Mouse (Mus musculus): ENCODE results near the gene Dnah17. TPM values are rescaled to one million over a fixed set of nuclear protein-coding genes. Genes with fewer than 3 reads are reported as not detected.

Dnah17 gene
- polyA plus RNA-seq, 1 experiment from 2014 or later = 0.23 TPM

- ATAC-seq (ENCODE audit: low FRiP score, low read depth) = no peak
These were observed 155.9 kb downstream of the Dnah17 start for GRCm38 (mm10) chr11:117974327-117975125.

DNA sequence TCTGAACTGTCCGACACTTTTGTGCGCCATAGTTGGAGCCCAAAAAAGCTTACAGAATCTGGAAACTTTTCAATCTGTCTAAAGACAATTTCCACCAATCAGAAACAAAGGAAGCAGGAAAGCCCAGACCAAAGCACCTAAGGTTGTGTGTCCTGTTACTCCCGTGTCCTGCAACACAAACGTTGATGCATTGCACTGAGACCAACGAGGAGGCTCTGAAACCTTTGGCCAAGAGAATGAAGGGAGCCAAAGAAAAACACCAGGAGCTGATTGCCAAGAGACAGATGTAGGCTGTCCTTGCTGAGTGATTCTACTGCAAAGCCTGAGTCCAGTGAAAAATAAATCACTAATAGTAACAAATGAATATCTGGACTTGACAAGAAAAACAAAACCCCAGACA is 156.9 kb downstream of the Dnah17 start:
- peaks cover 31% of the 10 kb centered on the region for H3K4me1 ChIP-seq (replicated peaks)
- no peak overlapping the region for H3K27ac ChIP-seq (replicated peaks)
- no peak overlapping the region for H3K4me2 ChIP-seq
- no peaks in the 10 kb centered on the region for H3K36me3 ChIP-seq
- no peaks in the 10 kb centered on the region for H3K9me3 ChIP-seq
- ATAC-seq (ENCODE audit: low FRiP score, low read depth) = no peak
- WGBS = 45% methylated on average over 5 of the region's 5 CpGs
- no peak overlapping the region for H3K9ac ChIP-seq
- H3K4me3 ChIP-seq = no peak overlapping the region
- H3K27me3 ChIP-seq = no peaks in the 10 kb centered on the region

More at GRCm38 (mm10) chr11:117974327-117975125, 155.9 kb downstream of the Dnah17 start:
- Histone ChIP-seq H3K36me3 (no peaks in the 10 kb centered on the region), H3K9me3 (no peaks in the 10 kb centered on the region), H3K4me3 (no peak overlapping the region), H3K27ac (replicated peaks) (no peak overlapping the region), H3K4me1 (replicated peaks) (peaks cover 23% of the 10 kb centered on the region), H3K4me2 (no peak overlapping the region), H3K27me3 (no peaks in the 10 kb centered on the region), H3K9ac (no peak overlapping the region)
- 25% methylated on average over 14 of the region's 14 CpGs for WGBS

- 73% methylated on average over 11 of the region's 11 CpGs for whole genome bisulfite sequencing
These were observed 157.5 kb downstream of the Dnah17 start for GRCm38 (mm10) chr11:117972656-117973558.

More at GRCm38 (mm10) chr11:117972656-117973558, 157.5 kb downstream of the Dnah17 start:
- peaks cover 37% of the 10 kb centered on the region for H3K4me1 ChIP-seq (replicated peaks)
- no peaks in the 10 kb centered on the region for H3K36me3 ChIP-seq
- no peak overlapping the region for H3K9ac ChIP-seq
- no peak overlapping the region for H3K27ac ChIP-seq (replicated peaks)
- no peaks in the 10 kb centered on the region for H3K9me3 ChIP-seq
- H3K4me2 ChIP-seq = no peak overlapping the region
- no peak overlapping the region for H3K4me3 ChIP-seq
- no peaks in the 10 kb centered on the region for H3K27me3 ChIP-seq
- no peak for ATAC-seq (ENCODE audit: low FRiP score, low read depth)

Small RNA genes within 50 kb of the gene (microRNA-seq; reads per million reads assigned to microRNA genes)
- not detected for gene Mir6933

Other genes with a start within 250 kb of the Dnah17 start
- gene Socs3, start 160.6 kb downstream of the Dnah17 start, polyA plus RNA-seq (2015; fragmentation: Nextera tagmentation; extraction: Ambion mirVana) = 7.8 and 9.2 TPM in 2 replicates
- gene Pgs1, start 144.3 kb downstream of the Dnah17 start, polyA plus RNA-seq (2015; fragmentation: Nextera tagmentation; extraction: Ambion mirVana) = 59.4 and 63.7 TPM in 2 replicates
- gene Cyth1, start 118.0 kb upstream of the Dnah17 start, polyA plus RNA-seq (2015; fragmentation: Nextera tagmentation; extraction: Ambion mirVana) = 24.9 and 25.8 TPM in 2 replicates
- gene Usp36, start 159.6 kb upstream of the Dnah17 start, polyA plus RNA-seq (2015; fragmentation: Nextera tagmentation; extraction: Ambion mirVana) = 16.8 and 19.8 TPM in 2 replicates
- 0.08 and 0.34 TPM in 2 replicates for gene Cep295nl, start 211.9 kb upstream of the Dnah17 start, polyA plus RNA-seq (2015; fragmentation: Nextera tagmentation; extraction: Ambion mirVana)
- gene Timp2, start 225.1 kb upstream of the Dnah17 start, polyA plus RNA-seq (2015; fragmentation: Nextera tagmentation; extraction: Ambion mirVana) = 83.4 and 91.2 TPM in 2 replicates

Data from hindbrain, embryonic 15.5 days (tissue).